Mouse (Mus musculus) hindbrain, embryonic 16.5 days (tissue): ENCODE data around the gene Lipe. TPM values are rescaled to one million over a fixed set of nuclear protein-coding genes. Genes with fewer than 3 reads are reported as not detected.
"Not testable (repeated sequence)": the region's sequence is repeated elsewhere in the genome, so short reads cannot be mapped to it uniquely, and the experiment has no call there.

ENCODE experiments used
- ATAC-seq: fragments of 200-750 bp; cut with Nextera tagmentation; 2 replicates; pipeline ENCODE4 v1.8.0; 2017; ENCODE audit warnings: moderate TSS enrichment, moderate library complexity
- H3K27ac ChIP-seq: fragments of 300-500 bp; sonication (generic); 2 replicates; pipeline ENCODE4 v1.5.1; 2014; ENCODE audit warnings: low read depth, mild to moderate bottlenecking, control low read depth, low read length, moderate library complexity
- H3K27me3 ChIP-seq: fragments of 300-500 bp; sonication (generic); replicated peaks from 2 replicates; pipeline ENCODE4 v1.6.1; 2014; ENCODE audit warnings: low read length; ENCODE audit not compliant: control insufficient read depth, insufficient read depth
- H3K36me3 ChIP-seq: fragments of 300-500 bp; sonication (generic); 2 replicates; pipeline ENCODE4 v1.6.1; 2014; ENCODE audit warnings: mild to moderate bottlenecking, low read length, moderate library complexity, mixed read lengths; ENCODE audit not compliant: control insufficient read depth, insufficient read depth
- H3K4me1 ChIP-seq: fragments of 300-500 bp; sonication (generic); 2 replicates; pipeline ENCODE4 v1.6.1; 2014; ENCODE audit warnings: low read depth, low read length; ENCODE audit not compliant: control insufficient read depth, insufficient read depth
- H3K4me2 ChIP-seq: fragments of 300-500 bp; sonication (generic); 2 replicates; pipeline ENCODE4 v1.6.1; 2014; ENCODE audit warnings: mild to moderate bottlenecking, low read length, control low read depth, moderate library complexity
- H3K4me3 ChIP-seq: fragments of 300-500 bp; sonication (generic); 2 replicates; pipeline ENCODE4 v1.5.1; 2014; ENCODE audit warnings: mild to moderate bottlenecking, low read length, control low read depth, moderate library complexity
- H3K9ac ChIP-seq: fragments of 300-500 bp; sonication (generic); 2 replicates; pipeline ENCODE4 v1.6.1; 2014; ENCODE audit warnings: low read depth, mild to moderate bottlenecking, control low read depth, low read length, moderate library complexity
- H3K9me3 ChIP-seq: fragments of 300-500 bp; sonication (generic); 2 replicates; pipeline ENCODE4 v1.6.1; 2014; ENCODE audit warnings: mild to moderate bottlenecking, low read length, moderate library complexity; ENCODE audit not compliant: control insufficient read depth
- WGBS: fragments of 180-500 bp; shearing (Covaris S2); extraction: QIAGEN DNeasy Blood & Tissue Kit; methylation state at CpG from one replicate; pipeline ENCODE4 v1.1.7; 2014; 5-methylcytosine and 5-hydroxymethylcytosine counted together
- polyA plus RNA-seq: library from polyadenylated mRNA; unstranded; fragments of >200 nt; fragmentation: Nextera tagmentation; extraction: Ambion mirVana; gene quantifications from 2 replicates; pipeline ENCODE4 v1.2.1, GENCODE M21; 2015

Lipe gene
- polyA plus RNA-seq, 1 experiment from 2014 or later = 12.4 TPM

DNA sequence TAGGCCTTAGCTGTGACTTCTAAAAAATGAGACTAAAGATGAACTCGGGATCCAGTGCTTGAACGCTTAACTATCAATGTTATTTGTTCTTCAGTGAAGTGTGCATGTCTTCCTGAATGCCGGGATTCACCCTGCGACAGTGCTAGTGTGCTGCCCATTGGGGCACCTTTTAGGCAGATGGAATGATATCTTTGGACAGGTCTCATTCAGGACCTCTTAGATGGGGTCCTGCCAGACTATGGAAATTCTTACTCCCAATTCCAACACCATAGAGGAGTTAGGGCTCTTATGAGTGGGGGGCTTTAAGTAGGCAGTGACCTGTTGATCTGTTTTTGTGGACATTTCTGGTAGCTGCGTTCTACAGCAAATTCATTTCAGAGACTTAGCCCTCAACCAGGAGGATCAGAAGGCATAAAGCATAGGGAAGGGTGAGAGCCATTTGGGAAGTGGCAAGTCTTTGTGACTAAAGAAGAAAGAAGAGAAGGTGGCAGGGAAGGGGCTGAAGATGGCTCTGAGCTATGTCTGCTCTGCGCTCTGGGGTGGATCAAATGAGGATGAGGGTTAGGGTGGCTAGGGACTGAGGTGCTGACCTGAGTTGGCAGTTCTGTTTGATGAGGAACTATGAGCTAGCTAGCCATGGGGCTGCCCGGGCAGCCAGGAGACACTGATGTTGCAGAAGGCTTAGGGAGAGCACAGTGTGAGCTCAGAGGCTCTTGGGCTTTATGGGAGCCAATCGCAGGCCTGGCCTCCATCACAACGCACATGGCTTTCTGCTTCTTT is 35.5 kb upstream of the Lipe start:
- ATAC-seq = no peak
- Histone ChIP-seq H3K36me3 (no peaks in the 10 kb centered on the region), H3K9me3 (no peaks in the 10 kb centered on the region), H3K4me1 (no peaks in the 10 kb centered on the region; the same call in 1 of the 2 replicates), H3K27ac (no peak overlapping the region), H3K27me3 (no peaks in the 10 kb centered on the region), H3K9ac (no peak overlapping the region), H3K4me3 (no peak overlapping the region), H3K4me2 (no peak overlapping the region)
- 91% methylated on average over 9 of the region's 9 CpGs for WGBS

DNA sequence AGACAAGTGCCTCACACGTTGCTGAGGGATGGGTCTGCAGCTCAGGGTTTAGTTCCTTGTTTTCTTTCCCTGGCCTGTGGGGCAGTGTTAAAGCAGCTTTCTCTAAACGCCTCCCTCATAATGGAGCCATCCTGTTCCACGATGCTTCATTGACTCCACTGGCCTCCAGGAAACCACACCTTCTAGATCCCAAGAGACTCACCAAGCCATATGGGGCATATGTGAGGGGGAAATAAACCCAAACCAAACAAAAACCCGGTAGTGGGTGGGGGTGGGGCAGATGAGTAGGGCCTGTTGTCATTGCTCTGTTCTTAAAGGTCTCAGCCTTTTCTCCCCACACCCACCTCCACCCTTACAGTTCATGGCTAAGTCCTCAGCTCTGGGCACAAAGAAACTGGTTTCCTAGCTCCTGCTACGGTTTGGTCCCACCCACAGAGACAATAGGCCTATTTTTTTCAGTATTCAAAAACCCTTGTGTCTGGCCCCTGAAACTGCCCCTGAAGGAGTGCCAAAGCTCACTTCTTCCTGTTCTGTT is 34.6 kb upstream of the Lipe start:
- Histone ChIP-seq H3K27ac (no peak overlapping the region), H3K9ac (no peak overlapping the region), H3K9me3 (no peaks in the 10 kb centered on the region), H3K36me3 (no peaks in the 10 kb centered on the region), H3K4me2 (no peak overlapping the region), H3K4me1 (no peaks in the 10 kb centered on the region; the same call in 1 of the 2 replicates), H3K27me3 (no peaks in the 10 kb centered on the region), H3K4me3 (no peak overlapping the region)
- WGBS = 4% methylated on average over 5 of the region's 5 CpGs
- no peak for ATAC-seq

- Histone ChIP-seq H3K27me3 (no peaks in the 10 kb centered on the region), H3K4me1 (no peaks in the 10 kb centered on the region; the same call in 1 of the 2 replicates), H3K4me2 (no peak overlapping the region), H3K36me3 (no peaks in the 10 kb centered on the region), H3K4me3 (no peak overlapping the region), H3K9me3 (no peaks in the 10 kb centered on the region), H3K9ac (no peak overlapping the region), H3K27ac (no peak overlapping the region)
- 94% methylated on average over 6 of the region's 6 CpGs for WGBS
- no peak for ATAC-seq
These were observed 33.9 kb upstream of the Lipe start for GRCm38 (mm10) chr7:25432381-25432780.

GRCm38 (mm10) chr7:25429886-25430784 is 31.6 kb upstream of the Lipe start:
- Histone ChIP-seq H3K36me3 (no peaks in the 10 kb centered on the region), H3K9ac (no peak overlapping the region), H3K9me3 (no peaks in the 10 kb centered on the region), H3K4me2 (no peak overlapping the region), H3K4me3 (no peak overlapping the region), H3K4me1 (no peaks in the 10 kb centered on the region; the same call in 1 of the 2 replicates), H3K27me3 (no peaks in the 10 kb centered on the region), H3K27ac (no peak overlapping the region)
- no peak for ATAC-seq
- 87% methylated on average over 4 of the region's 4 CpGs for WGBS

- no peak overlapping the region for H3K4me2 ChIP-seq
- no peak for ATAC-seq
- H3K4me1 ChIP-seq = no peaks in the 10 kb centered on the region; the same call in 1 of the 2 replicates
- no peaks in the 10 kb centered on the region for H3K27me3 ChIP-seq
- no peak overlapping the region for H3K9ac ChIP-seq
- H3K27ac ChIP-seq = no peak overlapping the region
- H3K36me3 ChIP-seq = no peaks in the 10 kb centered on the region
- 89% methylated on average over 3 of the region's 3 CpGs for WGBS
- no peak overlapping the region for H3K4me3 ChIP-seq
- no peaks in the 10 kb centered on the region for H3K9me3 ChIP-seq
These were observed 29.8 kb upstream of the Lipe start for GRCm38 (mm10) chr7:25428321-25428720.

DNA sequence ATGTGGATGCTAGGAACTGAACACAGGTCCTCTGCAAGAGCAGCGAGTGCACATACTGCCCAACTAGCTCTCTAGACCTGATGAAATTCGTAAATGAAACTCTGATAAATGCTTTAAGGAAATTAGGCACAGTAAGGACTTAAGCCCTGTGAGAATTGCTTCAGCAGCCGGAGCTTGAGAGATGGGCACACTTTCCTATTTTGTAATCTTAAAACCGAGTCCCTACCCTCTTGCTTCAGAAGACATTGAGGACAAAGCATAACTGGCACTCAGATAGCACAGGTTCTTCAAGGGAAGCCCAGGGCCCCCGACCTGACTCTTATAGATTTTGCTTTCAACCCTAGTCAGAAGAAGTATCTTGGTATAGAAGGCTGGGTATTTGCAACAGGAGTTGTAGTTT is 28.6 kb upstream of the Lipe start:
- Histone ChIP-seq H3K4me2 (no peak overlapping the region), H3K9me3 (no peaks in the 10 kb centered on the region), H3K4me1 (no peaks in the 10 kb centered on the region), H3K27ac (no peak overlapping the region), H3K36me3 (no peaks in the 10 kb centered on the region), H3K4me3 (no peak overlapping the region), H3K9ac (no peak overlapping the region), H3K27me3 (no peaks in the 10 kb centered on the region)
- no peak for ATAC-seq
- WGBS = 86% methylated on average over 5 of the region's 5 CpGs

- H3K4me1 ChIP-seq, H3K27ac ChIP-seq, H3K9me3 ChIP-seq, H3K36me3 ChIP-seq, H3K4me3 ChIP-seq, H3K4me2 ChIP-seq, H3K9ac ChIP-seq, H3K27me3 ChIP-seq, ATAC-seq: not testable (repeated sequence)
- WGBS = 90% methylated on average over 4 of the region's 4 CpGs
These were observed 27.9 kb upstream of the Lipe start for GRCm38 (mm10) chr7:25426380-25426779.

DNA sequence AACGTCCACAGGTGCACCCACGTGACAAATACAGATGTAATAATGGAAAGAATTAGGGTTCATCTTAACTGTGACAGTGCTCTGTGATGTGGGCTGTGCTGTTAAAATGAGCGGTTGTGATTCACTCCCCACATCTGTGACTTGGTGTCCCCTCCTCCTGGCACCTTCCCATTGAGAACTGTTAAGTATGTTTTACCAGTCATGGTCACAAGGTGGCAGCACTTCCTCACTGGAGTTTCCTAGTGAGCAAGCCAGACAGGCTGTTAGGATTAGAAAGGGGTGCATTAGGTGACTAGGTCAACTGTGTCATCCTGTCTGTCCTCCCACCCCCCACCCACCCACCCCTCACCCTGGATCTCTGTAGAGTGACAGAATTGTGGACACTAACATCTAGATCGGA is 25.9 kb upstream of the Lipe start:
- peak; percentile 75 for ATAC-seq
- no peaks in the 10 kb centered on the region for H3K27me3 ChIP-seq
- WGBS = 36% methylated on average over 4 of the region's 4 CpGs

DNA sequence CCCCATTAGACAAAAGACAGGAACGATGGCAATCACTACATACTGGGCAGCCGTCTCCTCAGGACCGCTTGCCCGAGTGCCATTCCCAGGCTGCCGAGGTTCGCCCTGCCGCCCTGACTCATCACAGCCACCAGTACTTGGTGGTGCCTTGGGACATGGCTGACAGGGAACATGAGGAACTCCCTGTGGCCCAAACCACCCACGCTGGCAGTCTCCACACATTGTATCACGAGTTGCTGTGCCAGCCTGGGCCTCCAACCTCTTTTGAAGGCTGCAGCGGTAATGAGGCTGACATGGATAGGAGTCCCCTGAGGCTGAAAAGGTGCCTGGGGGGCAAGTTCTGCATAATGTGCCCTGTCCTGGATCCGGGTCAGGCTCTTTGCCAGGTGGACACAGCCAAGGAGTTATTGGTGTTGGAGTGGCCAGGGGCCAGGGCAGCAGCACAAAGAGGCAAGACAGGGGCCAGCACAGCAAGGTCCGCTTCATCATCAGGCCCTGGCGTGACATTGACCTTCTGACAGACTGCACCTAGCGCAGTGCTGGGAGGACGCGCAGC is 23.9 kb upstream of the Lipe start:
- no peak for ATAC-seq
- H3K4me2 ChIP-seq = no peak overlapping the region
- H3K9me3 ChIP-seq = no peaks in the 10 kb centered on the region
- H3K9ac ChIP-seq = no peak overlapping the region
- H3K4me3 ChIP-seq = no peak overlapping the region
- no peaks in the 10 kb centered on the region for H3K4me1 ChIP-seq
- WGBS = 61% methylated on average over 16 of the region's 16 CpGs
- H3K27ac ChIP-seq = no peak overlapping the region
- no peaks in the 10 kb centered on the region for H3K27me3 ChIP-seq
- H3K36me3 ChIP-seq = no peaks in the 10 kb centered on the region

More for the DNA sequence above, 25.9 kb upstream of the Lipe start:
- no peak overlapping the region for H3K27ac ChIP-seq
- H3K4me1 ChIP-seq = no peaks in the 10 kb centered on the region
- H3K9ac ChIP-seq = no peak overlapping the region
- H3K4me2 ChIP-seq = no peak overlapping the region
- H3K4me3 ChIP-seq = no peak overlapping the region
- H3K9me3 ChIP-seq = no peaks in the 10 kb centered on the region
- no peaks in the 10 kb centered on the region for H3K36me3 ChIP-seq
